Mouse (Mus musculus) stomach, postnatal 0 days (tissue): ENCODE measurements around the gene Pknox2. TPM values are rescaled to one million over a fixed set of nuclear protein-coding genes. Genes with fewer than 3 reads are reported as not detected.

Experiments
- ATAC-seq: fragments of 200-750 bp; cut with Nextera tagmentation; 2 replicates; pipeline ENCODE4 v1.8.0; 2017; ENCODE audit not compliant: low FRiP score, low TSS enrichment
- DNase-seq: peaks from one replicate; pipeline ENCODE4 v3.0.0-alpha.2; 2016; ENCODE audit warnings: low spot score
- H3K27ac ChIP-seq: fragments of 300-500 bp; sonication (generic); replicated peaks from 2 replicates; pipeline ENCODE4 v1.5.1; 2014; ENCODE audit warnings: mild to moderate bottlenecking, control low read depth
- H3K27me3 ChIP-seq: fragments of 300-500 bp; sonication (generic); 2 replicates; pipeline ENCODE4 v1.6.1; 2014; ENCODE audit warnings: low read length; ENCODE audit not compliant: control insufficient read depth, insufficient read depth
- H3K36me3 ChIP-seq: fragments of 300-500 bp; sonication (generic); 2 replicates; pipeline ENCODE4 v1.6.1; 2014; ENCODE audit warnings: low read length, mixed read lengths; ENCODE audit not compliant: control insufficient read depth, insufficient read depth
- H3K4me1 ChIP-seq: fragments of 300-500 bp; sonication (generic); replicated peaks from 2 replicates; pipeline ENCODE4 v1.6.1; 2014; ENCODE audit warnings: antibody characterized with exemption; ENCODE audit not compliant: control insufficient read depth, insufficient read depth
- H3K4me2 ChIP-seq: fragments of 300-500 bp; sonication (generic); replicated peaks from 2 replicates; pipeline ENCODE4 v1.6.1; 2014; ENCODE audit warnings: low read depth, mild to moderate bottlenecking, control low read depth, moderate library complexity
- H3K4me3 ChIP-seq: fragments of 300-500 bp; sonication (generic); 2 replicates; pipeline ENCODE4 v1.5.1; 2014; ENCODE audit warnings: low read depth, low read length, control low read depth
- H3K9ac ChIP-seq: fragments of 300-500 bp; sonication (generic); 2 replicates; pipeline ENCODE4 v1.6.1; 2014; ENCODE audit warnings: mild to moderate bottlenecking, low read length, control low read depth, mixed read lengths
- H3K9me3 ChIP-seq: fragments of 300-500 bp; sonication (generic); 2 replicates; pipeline ENCODE4 v1.6.1; 2016; ENCODE audit warnings: low read length; ENCODE audit not compliant: control insufficient read depth
- CTCF ChIP-seq: IDR thresholded peaks from 2 replicates; pipeline ENCODE4 v1.5.1; 2016; ENCODE audit warnings: antibody characterized with exemption, low read depth, mild to moderate bottlenecking, moderate library complexity
- EP300 ChIP-seq: optimal IDR thresholded peaks from 2 replicates; pipeline ENCODE3; 2016; ENCODE audit warnings: antibody characterized with exemption
- WGBS: fragments of 180-500 bp; shearing (Covaris S2); extraction: QIAGEN DNeasy Blood & Tissue Kit; methylation state at CpG from one replicate; pipeline ENCODE4 v1.1.7; 2014; 5-methylcytosine and 5-hydroxymethylcytosine counted together
- polyA plus RNA-seq: library from polyadenylated mRNA; unstranded; fragments of >200 nt; fragmentation: Nextera tagmentation; extraction: Ambion mirVana; gene quantifications from 2 replicates; pipeline ENCODE4 v1.2.1, GENCODE M21; 2015

Gene Pknox2
- polyA plus RNA-seq, 1 experiment from 2014 or later: 2.4 TPM

DNA sequence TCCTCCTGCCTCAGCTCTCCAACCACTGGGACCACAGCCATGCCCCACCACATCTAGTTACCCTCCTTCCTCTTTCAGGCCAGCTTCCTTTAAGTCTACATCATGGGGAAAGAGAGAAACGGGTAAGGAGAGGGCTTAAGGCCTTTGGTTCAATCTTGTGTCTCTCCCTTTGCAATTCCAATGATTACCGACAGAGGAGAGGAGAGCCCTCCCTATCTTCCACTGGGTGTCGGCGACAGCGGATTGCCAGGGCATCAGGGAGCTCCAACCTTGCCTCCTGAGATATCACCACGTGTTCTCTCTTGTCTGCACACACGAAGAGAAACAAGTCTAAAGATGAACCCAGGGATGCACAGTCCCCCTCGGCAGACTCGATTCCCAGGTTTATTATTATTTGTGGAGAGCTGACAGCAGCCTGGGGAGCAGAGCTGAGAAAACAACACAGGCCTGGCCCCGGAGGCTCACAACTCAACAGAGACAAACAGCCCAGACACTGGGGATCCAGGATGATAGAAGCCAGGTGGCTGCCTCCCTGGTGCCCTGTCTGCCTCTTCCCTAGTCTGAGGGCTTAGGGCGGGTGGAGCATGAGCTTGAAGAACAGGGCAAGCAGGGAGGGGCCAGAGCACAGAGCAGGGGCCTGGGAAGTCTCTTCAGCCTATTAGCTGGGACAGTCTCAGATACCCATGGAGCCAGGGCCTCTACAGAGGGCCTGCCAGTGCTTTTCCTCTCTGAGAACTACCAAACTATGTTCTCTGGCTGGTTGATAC, 170.4 kb downstream of the Pknox2 start:
- Histone ChIP-seq H3K9ac (no peak overlapping the region), H3K27me3 (no peaks in the 10 kb centered on the region), H3K36me3 (no peaks in the 10 kb centered on the region), H3K9me3 (no peaks in the 10 kb centered on the region), H3K4me3 (no peak overlapping the region), H3K4me1 (no peaks in the 10 kb centered on the region), H3K4me2 (no peak overlapping the region), H3K27ac (no peak overlapping the region)
- WGBS: 46% methylated on average over 11 of the region's 11 CpGs
- TF ChIP-seq CTCF (peak; percentile 56), EP300 (no peak)
- DNase-seq (no peak), ATAC-seq (peak; percentile 24; the same call in 1 of the 2 replicates)

DNA sequence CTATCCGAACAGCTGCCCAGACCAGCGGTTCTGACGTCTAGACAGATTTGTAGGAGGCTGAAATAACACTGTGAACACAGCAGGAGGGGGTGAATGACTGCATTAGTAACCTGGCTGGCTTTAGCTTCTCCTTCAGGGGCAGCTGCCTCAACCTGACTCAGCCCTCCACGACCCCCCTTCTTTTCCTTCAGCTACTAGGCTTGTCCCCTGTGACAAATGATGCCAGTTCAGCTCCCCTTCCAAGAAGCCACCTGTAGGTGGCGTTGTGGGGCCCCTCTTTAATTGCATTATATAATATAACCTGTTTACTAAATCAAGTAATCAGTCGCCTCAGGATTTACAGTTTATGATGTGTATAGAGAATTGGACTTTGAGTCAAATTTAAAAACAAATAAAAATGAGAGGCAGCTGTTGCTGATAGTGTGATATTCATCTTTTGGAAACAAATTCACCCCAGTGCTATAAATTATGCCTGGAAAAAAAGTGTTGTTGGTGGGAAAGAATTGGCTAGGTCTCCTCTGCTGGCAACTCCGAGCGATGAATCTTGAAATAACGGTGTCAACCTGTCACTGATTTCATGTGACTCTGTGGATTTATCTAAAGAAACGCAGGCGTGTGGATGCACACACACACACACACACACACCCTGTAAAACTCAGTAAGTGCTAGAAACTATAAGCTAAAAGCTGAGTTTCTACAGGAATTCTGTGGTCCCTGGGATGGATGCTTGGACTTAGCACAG, 173.6 kb downstream of the Pknox2 start:
- Histone ChIP-seq H3K27me3 (no peaks in the 10 kb centered on the region), H3K4me1 (no peaks in the 10 kb centered on the region), H3K9me3 (no peaks in the 10 kb centered on the region), H3K27ac (no peak overlapping the region), H3K4me3 (no peak overlapping the region), H3K9ac (no peak overlapping the region), H3K36me3 (no peaks in the 10 kb centered on the region), H3K4me2 (no peak overlapping the region)
- peak; percentile 65 for TF ChIP-seq CTCF
- no peak for TF ChIP-seq EP300
- ATAC-seq: no peak
- WGBS: 55% methylated on average over 11 of the region's 11 CpGs
- no peak for DNase-seq

DNA sequence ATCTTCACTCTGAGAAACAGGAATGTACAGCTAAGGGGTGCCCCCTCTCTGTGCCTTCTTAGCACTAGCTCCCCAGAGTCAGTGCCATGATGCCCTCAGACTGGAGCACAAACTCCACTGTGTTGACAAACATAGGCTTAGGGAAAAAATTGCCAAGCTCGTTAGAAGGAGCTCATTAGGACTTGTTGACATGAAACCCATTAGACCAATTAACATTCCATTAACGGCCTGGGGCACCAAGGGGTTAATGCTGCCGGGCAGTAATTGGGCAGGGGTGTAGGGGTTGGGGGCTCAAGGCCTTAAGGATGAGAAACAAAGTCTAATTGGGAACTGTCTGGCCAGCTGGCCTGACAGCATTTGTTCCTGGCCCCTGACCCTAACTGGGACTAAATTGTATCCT, 175.1 kb downstream of the Pknox2 start:
- no peak overlapping the region for H3K4me3 ChIP-seq
- H3K27ac ChIP-seq: no peak overlapping the region
- H3K9ac ChIP-seq: no peak overlapping the region
- DNase-seq (no peak), ATAC-seq (no peak)
- H3K4me2 ChIP-seq: no peak overlapping the region
- WGBS: 56% methylated on average over 3 of the region's 3 CpGs
- no peaks in the 10 kb centered on the region for H3K27me3 ChIP-seq
- no peaks in the 10 kb centered on the region for H3K9me3 ChIP-seq
- no peaks in the 10 kb centered on the region for H3K4me1 ChIP-seq
- TF ChIP-seq CTCF (no peak), EP300 (no peak)
- H3K36me3 ChIP-seq: no peaks in the 10 kb centered on the region

DNA sequence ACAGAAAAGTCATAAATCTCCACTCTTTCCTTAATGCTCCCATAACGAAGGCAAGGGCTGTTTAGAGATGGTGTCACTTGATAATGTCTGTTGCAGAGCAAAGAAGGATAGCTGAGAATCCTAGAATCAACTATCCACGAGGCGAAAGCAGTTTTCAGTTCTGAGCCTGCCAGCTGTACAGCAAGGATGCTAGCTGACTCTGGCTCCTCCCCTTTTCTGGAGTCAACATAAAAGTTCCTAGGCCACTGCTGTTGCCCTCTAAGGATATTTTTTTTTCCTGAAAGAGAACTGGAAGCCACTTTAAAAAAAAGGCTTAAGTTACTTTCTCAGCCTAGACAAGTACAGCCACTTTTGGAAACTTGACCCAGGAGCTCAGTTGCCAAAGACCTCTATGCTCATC, 176.1 kb downstream of the Pknox2 start:
- no peak for DNase-seq
- WGBS: 23% methylated on average over 3 of the region's 3 CpGs
- no peak overlapping the region for H3K4me2 ChIP-seq
- no peak overlapping the region for H3K4me3 ChIP-seq
- H3K27me3 ChIP-seq: no peaks in the 10 kb centered on the region
- TF ChIP-seq EP300 (no peak), CTCF (no peak)
- no peak for ATAC-seq
- H3K9me3 ChIP-seq: no peaks in the 10 kb centered on the region
- no peaks in the 10 kb centered on the region for H3K4me1 ChIP-seq
- no peaks in the 10 kb centered on the region for H3K36me3 ChIP-seq
- no peak overlapping the region for H3K9ac ChIP-seq
- no peak overlapping the region for H3K27ac ChIP-seq

DNA sequence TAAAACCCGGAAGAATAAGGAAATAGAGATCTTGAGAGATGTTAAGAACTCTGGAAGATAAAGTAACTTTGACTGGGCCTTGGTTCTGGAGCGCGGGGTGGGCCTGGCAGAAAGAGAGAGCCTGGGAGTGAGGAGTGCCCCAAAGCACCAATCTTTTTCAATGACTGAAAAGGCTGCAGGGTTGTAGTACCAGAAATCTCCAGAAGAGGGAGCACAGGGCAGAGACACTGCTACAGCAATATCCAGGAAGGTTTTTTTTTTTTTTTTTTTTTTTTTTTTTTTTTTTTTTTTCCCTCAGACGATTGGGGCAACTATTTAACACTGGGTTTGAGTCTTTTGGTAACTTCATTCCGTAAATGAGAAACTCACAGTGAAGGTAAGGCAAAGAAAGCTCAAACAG, 176.6 kb downstream of the Pknox2 start:
- peak; percentile 63; the same call in 1 of the 2 replicates for ATAC-seq
- WGBS: 9% methylated on average over 5 of the region's 5 CpGs
- Histone ChIP-seq H3K4me2 (no peak overlapping the region), H3K4me1 (no peaks in the 10 kb centered on the region), H3K4me3 (no peak overlapping the region), H3K27ac (no peak overlapping the region), H3K9me3 (no peaks in the 10 kb centered on the region), H3K27me3 (no peaks in the 10 kb centered on the region), H3K9ac (no peak overlapping the region), H3K36me3 (no peaks in the 10 kb centered on the region)
- peak; percentile 84 for TF ChIP-seq CTCF
- TF ChIP-seq EP300: no peak
- DNase-seq: peak; percentile 79

DNA sequence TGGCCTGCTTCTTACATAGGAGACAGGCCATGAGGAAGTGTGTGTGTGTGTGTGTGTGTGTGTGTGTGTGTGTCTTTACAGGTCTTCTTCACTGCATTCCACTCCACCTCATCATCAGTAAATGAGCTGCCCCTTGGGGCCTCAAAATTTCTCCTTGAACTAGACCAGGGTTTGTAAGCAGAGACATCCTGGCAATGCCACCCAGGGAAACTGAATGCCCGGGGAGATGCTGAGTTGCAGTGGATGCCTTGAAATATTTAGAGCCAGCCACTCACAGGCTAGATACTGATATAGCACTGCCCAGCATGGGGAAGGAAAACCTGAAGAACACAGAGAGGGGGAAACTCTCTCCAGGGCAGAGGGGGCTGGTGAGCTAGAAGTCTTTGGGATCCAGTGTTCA, 178.1 kb downstream of the Pknox2 start:
- H3K36me3 ChIP-seq: no peaks in the 10 kb centered on the region
- 94% methylated on average over 1 of the region's 1 CpGs for WGBS
- H3K9ac ChIP-seq: no peak overlapping the region
- H3K4me2 ChIP-seq: no peak overlapping the region
- TF ChIP-seq CTCF: no peak
- DNase-seq: no peak
- no peaks in the 10 kb centered on the region for H3K9me3 ChIP-seq
- H3K27me3 ChIP-seq: no peaks in the 10 kb centered on the region
- H3K4me3 ChIP-seq: no peak overlapping the region
- H3K4me1 ChIP-seq: no peaks in the 10 kb centered on the region
- no peak overlapping the region for H3K27ac ChIP-seq
- no peak for ATAC-seq
